Mouse (Mus musculus) A20 (cell line): ENCODE measurements around the gene Cadm1.

ENCODE experiments used
- DNase-seq: peaks from one replicate; pipeline ENCODE4 v3.0.0-alpha.2; 2011; ENCODE audit warnings: low read depth, low spot score

The Cadm1 gene

GRCm38 (mm10) chr9:47608921-47609320, 78.9 kb downstream of the Cadm1 start:
- no peak for DNase-seq

GRCm38 (mm10) chr9:47609443-47609842, 79.5 kb downstream of the Cadm1 start:
- DNase-seq = no peak

GRCm38 (mm10) chr9:47610316-47610715, 80.3 kb downstream of the Cadm1 start:
- DNase-seq = no peak

- no peak for DNase-seq
These were observed 83.0 kb downstream of the Cadm1 start for GRCm38 (mm10) chr9:47612894-47613412.

GRCm38 (mm10) chr9:47615049-47615448, 85.1 kb downstream of the Cadm1 start:
- DNase-seq = no peak

GRCm38 (mm10) chr9:47616391-47616790, 86.4 kb downstream of the Cadm1 start:
- DNase-seq = no peak

GRCm38 (mm10) chr9:47619501-47620029, 89.6 kb downstream of the Cadm1 start:
- no peak for DNase-seq

- DNase-seq = no peak
These were observed 93.8 kb downstream of the Cadm1 start for GRCm38 (mm10) chr9:47623447-47624445.

- no peak for DNase-seq
These were observed 94.9 kb downstream of the Cadm1 start for GRCm38 (mm10) chr9:47624565-47625520.

- no peak for DNase-seq
These were observed 95.7 kb downstream of the Cadm1 start for GRCm38 (mm10) chr9:47625621-47626210.

GRCm38 (mm10) chr9:47627966-47628365, 98.0 kb downstream of the Cadm1 start:
- DNase-seq = no peak

- no peak for DNase-seq
These were observed 98.6 kb downstream of the Cadm1 start for GRCm38 (mm10) chr9:47628550-47628949.

GRCm38 (mm10) chr9:47634695-47635094, 104.7 kb downstream of the Cadm1 start:
- DNase-seq = no peak

- DNase-seq = no peak
These were observed 112.7 kb downstream of the Cadm1 start for GRCm38 (mm10) chr9:47642663-47643062.

GRCm38 (mm10) chr9:47645056-47645455, 115.1 kb downstream of the Cadm1 start:
- no peak for DNase-seq

- no peak for DNase-seq
These were observed 121.5 kb downstream of the Cadm1 start for GRCm38 (mm10) chr9:47651431-47651830.

GRCm38 (mm10) chr9:47652203-47652602, 122.2 kb downstream of the Cadm1 start:
- no peak for DNase-seq

- DNase-seq = no peak
These were observed 123.0 kb downstream of the Cadm1 start for GRCm38 (mm10) chr9:47652936-47653335.

GRCm38 (mm10) chr9:47659366-47660090, 129.6 kb downstream of the Cadm1 start:
- no peak for DNase-seq

- DNase-seq = no peak
These were observed 131.6 kb downstream of the Cadm1 start for GRCm38 (mm10) chr9:47661611-47662010.
